In genomic region chr7:16879796-16880547, GRCm38 (mm10) we compare ENCODE assay signal across 8 mouse cellular contexts. TPM values are rescaled to one million over a fixed set of nuclear protein-coding genes. Genes with fewer than 3 reads are reported as not detected.
DNase-seq lines count a peak whose midpoint lies in the region; ATAC-seq and TF ChIP-seq lines count a peak whose summit lies in the region.

No protein-coding gene starts in this region.

- H3K9me3 ChIP-seq in forebrain, embryonic 11.5 days (ENCODE audit: control insufficient read depth, low read length), result no peaks in the 10 kb centered on the region; the same call in 1 of the 2 replicates
- no peaks in the 10 kb centered on the region for H3K9me3 ChIP-seq in hindbrain, embryonic 12.5 days (replicated peaks)
- H3K9me3 ChIP-seq in midbrain, embryonic 14.5 days (ENCODE audit: control insufficient read depth, low read length), result no peaks in the 10 kb centered on the region

- peak; percentile 61 for ATAC-seq in forebrain, embryonic 11.5 days (replicated peaks; ENCODE audit: low FRiP score)
- peak; percentile 30 for ATAC-seq in hindbrain, embryonic 12.5 days (ENCODE audit: low FRiP score)
- ATAC-seq in midbrain, embryonic 14.5 days (ENCODE audit: low FRiP score, low TSS enrichment), result peak; percentile 13; the same call in 1 of the 2 replicates

- H3K27me3 ChIP-seq in forebrain, embryonic 11.5 days (ENCODE audit: control insufficient read depth, insufficient read depth, low read length), result peaks cover 11% of the 10 kb centered on the region
- peaks cover 28% of the 10 kb centered on the region for H3K27me3 ChIP-seq in hindbrain, embryonic 12.5 days
- H3K27me3 ChIP-seq in midbrain, embryonic 14.5 days (ENCODE audit: control insufficient read depth, insufficient read depth, low read length), result peaks cover 20% of the 10 kb centered on the region
- peaks cover 2% of the 10 kb centered on the region; the same call in 1 of the 2 replicates for H3K27me3 ChIP-seq in thymus, adult 2 months (ENCODE audit: control insufficient read depth, insufficient read depth, low read length)

- peak overlapping the region; percentile 15; the same call in 1 of the 2 replicates for H3K4me2 ChIP-seq in forebrain, embryonic 11.5 days (ENCODE audit: low read depth, low read length, severe bottlenecking)
- peak overlapping the region; percentile 11; the same call in 1 of the 2 replicates for H3K4me2 ChIP-seq in hindbrain, embryonic 12.5 days (replicated peaks)
- peak overlapping the region; percentile 11 for H3K4me2 ChIP-seq in midbrain, embryonic 14.5 days (ENCODE audit: low read length)

- WGBS in forebrain, embryonic 11.5 days, result 21% methylated on average over 9 of the region's 9 CpGs
- 6% methylated on average over 8 of the region's 9 CpGs for WGBS in hindbrain, embryonic 12.5 days
- 21% methylated on average over 9 of the region's 9 CpGs for WGBS in midbrain, embryonic 14.5 days
- WGBS in thymus, adult 2 months, result 88% methylated on average over 9 of the region's 9 CpGs

- TF ChIP-seq POLR2A in thymus, adult 2 months (IDR thresholded peaks at IDR 0.05; ENCODE audit: control insufficient read depth, extremely low read depth, insufficient read depth, low read length, poor library complexity), result no peak

- peak; percentile 47 for DNase-seq in ovary, postnatal 36 days (ENCODE audit: low spot score)
- no peak for DNase-seq in ovary, postnatal 14 days (ENCODE audit: low spot score)
- peak; percentile 87 for DNase-seq in forebrain, embryonic 11.5 days (ENCODE audit: low spot score)
- peak; percentile 60 for DNase-seq in midbrain, embryonic 14.5 days
- no peak for DNase-seq in spleen, postnatal 4 days (ENCODE audit: low spot score in 2 of 2)
- DNase-seq in spleen, postnatal 14 days (ENCODE audit: low spot score in 2 of 2), result no peak
- DNase-seq in thymus, adult 2 months, result no peak

- no peak overlapping the region for H3K4me3 ChIP-seq in forebrain, embryonic 11.5 days (ENCODE audit: low read depth, low read length)
- no peak overlapping the region for H3K4me3 ChIP-seq in hindbrain, embryonic 12.5 days
- no peak overlapping the region for H3K4me3 ChIP-seq in midbrain, embryonic 14.5 days (replicated peaks; ENCODE audit: low read depth, low read length)
- no peak overlapping the region for H3K4me3 ChIP-seq in thymus, adult 2 months (ENCODE audit: control insufficient read depth, insufficient read depth, low read length)

- TF ChIP-seq CTCF in thymus, adult 2 months (IDR thresholded peaks at IDR 0.05; ENCODE audit: borderline replicate concordance, control insufficient read depth, extremely low read depth, insufficient read depth, low read length, poor library complexity), result no peak

- peaks cover 27% of the 10 kb centered on the region for H3K4me1 ChIP-seq in forebrain, embryonic 11.5 days (replicated peaks; ENCODE audit: control insufficient read depth, insufficient read depth, low read length)
- H3K4me1 ChIP-seq in hindbrain, embryonic 12.5 days, result peaks cover 30% of the 10 kb centered on the region
- peaks cover 21% of the 10 kb centered on the region for H3K4me1 ChIP-seq in midbrain, embryonic 14.5 days (ENCODE audit: control insufficient read depth, insufficient read depth, low read length)
- H3K4me1 ChIP-seq in thymus, adult 2 months (replicated peaks; ENCODE audit: control insufficient read depth, insufficient read depth, low read length), result peaks cover 12% of the 10 kb centered on the region

- peak overlapping the region; percentile 14 for H3K9ac ChIP-seq in forebrain, embryonic 11.5 days (ENCODE audit: low read length)
- peak overlapping the region; percentile 42; the same call in 1 of the 2 replicates for H3K9ac ChIP-seq in hindbrain, embryonic 12.5 days
- H3K9ac ChIP-seq in midbrain, embryonic 14.5 days (replicated peaks; ENCODE audit: low read length), result no peak overlapping the region; the same call in 1 of the 2 replicates

- no peaks in the 10 kb centered on the region for H3K36me3 ChIP-seq in forebrain, embryonic 11.5 days (ENCODE audit: control insufficient read depth, insufficient read depth, low read length)
- peaks cover 20% of the 10 kb centered on the region for H3K36me3 ChIP-seq in hindbrain, embryonic 12.5 days
- H3K36me3 ChIP-seq in midbrain, embryonic 14.5 days (ENCODE audit: control insufficient read depth, insufficient read depth, low read length), result peaks cover 14% of the 10 kb centered on the region; the same call in 1 of the 2 replicates
- H3K36me3 ChIP-seq in thymus, adult 2 months (ENCODE audit: control insufficient read depth, insufficient read depth, low read length), result no peaks in the 10 kb centered on the region

- H3K27ac ChIP-seq in forebrain, embryonic 11.5 days (ENCODE audit: low read depth, low read length), result peak overlapping the region; percentile 78
- peak overlapping the region; percentile 58 for H3K27ac ChIP-seq in hindbrain, embryonic 12.5 days
- peak overlapping the region; percentile 26; the same call in 1 of the 2 replicates for H3K27ac ChIP-seq in midbrain, embryonic 14.5 days (replicated peaks; ENCODE audit: low read depth, low read length)
- no peak overlapping the region for H3K27ac ChIP-seq in thymus, adult 2 months (ENCODE audit: control insufficient read depth, insufficient read depth, low read length)

RNA-seq across cellular contexts. Expression of gene Dact3, which starts 4.9 kb away (rescaled TPM):
- 4.8 and 7.0 TPM in 2 replicates for polyA plus RNA-seq in forebrain, embryonic 11.5 days (2014; fragmentation: Nextera tagmentation; extraction: Ambion mirVana)
- 9.0 and 10.4 TPM in 2 replicates for polyA plus RNA-seq in hindbrain, embryonic 12.5 days (2016; fragmentation: Nextera tagmentation; extraction: Ambion mirVana)
- polyA plus RNA-seq in midbrain, embryonic 14.5 days (2014; fragmentation: Nextera tagmentation; extraction: Ambion mirVana), result 4.9 and 6.2 TPM in 2 replicates
- polyA plus RNA-seq in thymus, adult 2 months (2012; rRNA removed), result 3.8 and 4.4 TPM in 2 replicates

RNA-seq across cellular contexts. Expression of gene Gng8, which starts 11.6 kb away (rescaled TPM):
- polyA plus RNA-seq in forebrain, embryonic 11.5 days (2014; fragmentation: Nextera tagmentation; extraction: Ambion mirVana), result 7.3 and 7.4 TPM in 2 replicates
- 12.1 and 13.6 TPM in 2 replicates for polyA plus RNA-seq in hindbrain, embryonic 12.5 days (2016; fragmentation: Nextera tagmentation; extraction: Ambion mirVana)
- 11.7 and 17.2 TPM in 2 replicates for polyA plus RNA-seq in midbrain, embryonic 14.5 days (2014; fragmentation: Nextera tagmentation; extraction: Ambion mirVana)
- polyA plus RNA-seq in thymus, adult 2 months (2012; rRNA removed), result 0.62 and 1.7 TPM in 2 replicates

RNA-seq across cellular contexts. Expression of gene Ptgir, which starts 26.3 kb away (rescaled TPM):
- polyA plus RNA-seq in forebrain, embryonic 11.5 days (2014; fragmentation: Nextera tagmentation; extraction: Ambion mirVana), result 0.11 and 0.39 TPM in 2 replicates
- polyA plus RNA-seq in hindbrain, embryonic 12.5 days (2016; fragmentation: Nextera tagmentation; extraction: Ambion mirVana), result 1.6 and 2.1 TPM in 2 replicates
- 0.16 and 0.30 TPM in 2 replicates for polyA plus RNA-seq in midbrain, embryonic 14.5 days (2014; fragmentation: Nextera tagmentation; extraction: Ambion mirVana)
- polyA plus RNA-seq in thymus, adult 2 months (2012; rRNA removed), result 11.3 and 11.4 TPM in 2 replicates

RNA-seq across cellular contexts. Expression of gene Prkd2, which starts 37.3 kb away (rescaled TPM):
- polyA plus RNA-seq in forebrain, embryonic 11.5 days (2014; fragmentation: Nextera tagmentation; extraction: Ambion mirVana), result 11.0 and 11.6 TPM in 2 replicates
- polyA plus RNA-seq in hindbrain, embryonic 12.5 days (2016; fragmentation: Nextera tagmentation; extraction: Ambion mirVana), result 8.8 and 9.3 TPM in 2 replicates
- polyA plus RNA-seq in midbrain, embryonic 14.5 days (2014; fragmentation: Nextera tagmentation; extraction: Ambion mirVana), result 4.4 and 5.7 TPM in 2 replicates
- 363 and 406 TPM in 2 replicates for polyA plus RNA-seq in thymus, adult 2 months (2012; rRNA removed)

RNA-seq across cellular contexts. Expression of gene Calm3, which starts 43.9 kb away (rescaled TPM):
- 276 and 285 TPM in 2 replicates for polyA plus RNA-seq in forebrain, embryonic 11.5 days (2014; fragmentation: Nextera tagmentation; extraction: Ambion mirVana)
- polyA plus RNA-seq in hindbrain, embryonic 12.5 days (2016; fragmentation: Nextera tagmentation; extraction: Ambion mirVana), result 185 and 210 TPM in 2 replicates
- 494 and 652 TPM in 2 replicates for polyA plus RNA-seq in midbrain, embryonic 14.5 days (2014; fragmentation: Nextera tagmentation; extraction: Ambion mirVana)
- 398 and 475 TPM in 2 replicates for polyA plus RNA-seq in thymus, adult 2 months (2012; rRNA removed)

Comparison
In these comparisons a context has a peak if more than half of its experiments do, and no peak if none do; other contexts are left out.
1. DNase-seq: peak in ovary, postnatal 36 days (single experiment), forebrain, embryonic 11.5 days (single experiment) and midbrain, embryonic 14.5 days (single experiment); none in ovary, postnatal 14 days (single experiment), spleen, postnatal 4 days (0 of 2), spleen, postnatal 14 days (0 of 2) and thymus, adult 2 months (single experiment).
2. Peak in every context shown above with its lines, with median percentiles within 50 percentile points of each other: ATAC-seq and H3K4me2 ChIP-seq.